Mouse (Mus musculus) hindbrain, postnatal 0 days (tissue): ENCODE measurements around the gene Ccdc42. TPM values are rescaled to one million over a fixed set of nuclear protein-coding genes. Genes with fewer than 3 reads are reported as not detected.

ENCODE experiments used
- ATAC-seq: fragments of 200-750 bp; cut with Nextera tagmentation; 2 replicates; pipeline ENCODE4 v1.8.0; 2017; ENCODE audit warnings: mild to moderate bottlenecking, moderate TSS enrichment, moderate library complexity
- DNase-seq: peaks from one replicate; pipeline ENCODE4 v3.0.0-alpha.2; 2015; ENCODE audit warnings: low spot score
- H3K27ac ChIP-seq: fragments of 300-500 bp; sonication (generic); 2 replicates; pipeline ENCODE4 v1.5.1; 2014; ENCODE audit warnings: mild to moderate bottlenecking
- H3K27me3 ChIP-seq: fragments of 300-500 bp; sonication (generic); 2 replicates; pipeline ENCODE4 v1.6.1; 2014; ENCODE audit warnings: low read length, mixed read lengths; ENCODE audit not compliant: insufficient read depth
- H3K36me3 ChIP-seq: fragments of 300-500 bp; sonication (generic); 2 replicates; pipeline ENCODE4 v1.6.1; 2014; ENCODE audit warnings: low read length, mixed read lengths; ENCODE audit not compliant: insufficient read depth
- H3K4me1 ChIP-seq: fragments of 300-500 bp; sonication (generic); 2 replicates; pipeline ENCODE4 v1.6.1; 2014; ENCODE audit warnings: antibody characterized with exemption, low read length, mixed read lengths; ENCODE audit not compliant: insufficient read depth
- H3K4me2 ChIP-seq: fragments of 300-500 bp; sonication (generic); 2 replicates; pipeline ENCODE4 v1.6.1; 2014; ENCODE audit warnings: low read depth, mild to moderate bottlenecking, low read length, moderate library complexity, mixed read lengths
- H3K4me3 ChIP-seq: fragments of 300-500 bp; sonication (generic); 2 replicates; pipeline ENCODE4 v1.5.1; 2014; ENCODE audit warnings: low read length
- H3K9ac ChIP-seq: fragments of 300-500 bp; sonication (generic); replicated peaks from 2 replicates; pipeline ENCODE4 v1.6.1; 2014; ENCODE audit warnings: mild to moderate bottlenecking, low read length, moderate library complexity, mixed read lengths
- H3K9me3 ChIP-seq: fragments of 300-500 bp; sonication (generic); 2 replicates; pipeline ENCODE4 v1.6.1; 2016; ENCODE audit warnings: low read length, mixed read lengths
- CTCF ChIP-seq: IDR thresholded peaks from 2 replicates; pipeline ENCODE4 v1.5.1; 2016; ENCODE audit warnings: antibody characterized with exemption, control low read depth, low read depth
- WGBS: fragments of 180-500 bp; shearing (Covaris S2); extraction: QIAGEN DNeasy Blood & Tissue Kit; methylation state at CpG from one replicate; pipeline ENCODE4 v1.1.7; 2014; 5-methylcytosine and 5-hydroxymethylcytosine counted together
- polyA plus RNA-seq: library from polyadenylated mRNA; unstranded; fragments of >200 nt; fragmentation: Nextera tagmentation; extraction: Ambion mirVana; gene quantifications from 2 replicates; pipeline ENCODE4 v1.2.1, GENCODE M21; 2015
- total RNA-seq: library from RNA; depleted of rRNA; stranded (reverse); fragments of >200 nt; gene quantifications from 2 replicates; pipeline ENCODE4 v1.2.3, GENCODE M21; 2014

Ccdc42 gene
- total and polyA plus RNA-seq, 2 experiments from 2014 or later, result 0.44 TPM; not detected in 1

- WGBS, result 62% methylated on average over 4 of the region's 4 CpGs
- Histone ChIP-seq H3K9me3 (no peaks in the 10 kb centered on the region), H3K27ac (no peak overlapping the region), H3K4me3 (no peak overlapping the region), H3K27me3 (no peaks in the 10 kb centered on the region), H3K4me1 (no peaks in the 10 kb centered on the region), H3K4me2 (no peak overlapping the region), H3K9ac (no peak overlapping the region), H3K36me3 (no peaks in the 10 kb centered on the region)
- no peak for TF ChIP-seq CTCF
- DNase-seq (no peak), ATAC-seq (no peak)
Measured at GRCm38 (mm10) chr11:68550358-68550757, 36.5 kb upstream of the Ccdc42 start.

GRCm38 (mm10) chr11:68553981-68554471 lies 32.8 kb upstream of the Ccdc42 start:
- 40% methylated on average over 8 of the region's 8 CpGs for WGBS
- DNase-seq (peak; percentile 24), ATAC-seq (no peak)
- no peak overlapping the region for H3K4me3 ChIP-seq
- TF ChIP-seq CTCF, result peak; percentile 52
- H3K4me1 ChIP-seq, result peaks cover 6% of the 10 kb centered on the region; the same call in 1 of the 2 replicates
- no peak overlapping the region for H3K4me2 ChIP-seq
- H3K27me3 ChIP-seq, result no peaks in the 10 kb centered on the region
- H3K36me3 ChIP-seq, result no peaks in the 10 kb centered on the region
- no peaks in the 10 kb centered on the region for H3K9me3 ChIP-seq
- no peak overlapping the region for H3K9ac ChIP-seq
- no peak overlapping the region for H3K27ac ChIP-seq

GRCm38 (mm10) chr11:68555918-68556584 lies 30.8 kb upstream of the Ccdc42 start, which contains the start of gene Mfsd6l:
Gene Mfsd6l (plus strand): TSS chr11:68556186.
- Histone ChIP-seq H3K4me1 (peaks cover 6% of the 10 kb centered on the region; the same call in 1 of the 2 replicates), H3K4me3 (peak within 1 kb of the TSS; percentile 23), H3K36me3 (no peaks in the 10 kb centered on the region), H3K27me3 (no peaks in the 10 kb centered on the region), H3K4me2 (peak within 1 kb of the TSS; percentile 50), H3K9ac (0 out of 2 replicates have a peak within 1 kb of the TSS, but pooled peaks have one; percentile 5), H3K9me3 (no peaks in the 10 kb centered on the region), H3K27ac (no peak within 1 kb of the TSS)
- peak; percentile 61 for TF ChIP-seq CTCF
- ATAC-seq, result no peak
- 10% methylated on average over 36 of the region's 37 CpGs for WGBS
- DNase-seq, result peak; percentile 32

GRCm38 (mm10) chr11:68559546-68559945 lies 27.3 kb upstream of the Ccdc42 start:
- Histone ChIP-seq H3K36me3 (no peaks in the 10 kb centered on the region), H3K4me3 (no peak overlapping the region), H3K27ac (no peak overlapping the region), H3K9ac (no peak overlapping the region), H3K9me3 (no peaks in the 10 kb centered on the region), H3K4me1 (peaks cover 6% of the 10 kb centered on the region; the same call in 1 of the 2 replicates), H3K27me3 (no peaks in the 10 kb centered on the region), H3K4me2 (no peak overlapping the region)
- DNase-seq (no peak), ATAC-seq (no peak)
- TF ChIP-seq CTCF, result peak; percentile 53
- 50% methylated on average over 1 of the region's 1 CpGs for WGBS

- H3K4me1 ChIP-seq, result no peaks in the 10 kb centered on the region
- no peak for TF ChIP-seq CTCF
- ATAC-seq, result no peak
- no peaks in the 10 kb centered on the region for H3K9me3 ChIP-seq
- H3K27ac ChIP-seq, result peak overlapping the region; percentile 45; the same call in 1 of the 2 replicates
- H3K36me3 ChIP-seq, result no peaks in the 10 kb centered on the region
- DNase-seq, result no peak
- H3K4me3 ChIP-seq, result no peak overlapping the region
- no peak overlapping the region for H3K9ac ChIP-seq
- WGBS, result 76% methylated on average over 11 of the region's 11 CpGs
- H3K4me2 ChIP-seq, result no peak overlapping the region
- no peaks in the 10 kb centered on the region for H3K27me3 ChIP-seq
Measured at GRCm38 (mm10) chr11:68561957-68562950, 24.6 kb upstream of the Ccdc42 start.

- 79% methylated on average over 13 of the region's 13 CpGs for WGBS
Measured at GRCm38 (mm10) chr11:68564356-68565031, 22.3 kb upstream of the Ccdc42 start.

More at GRCm38 (mm10) chr11:68564356-68565031, 22.3 kb upstream of the Ccdc42 start:
- H3K9me3 ChIP-seq, result no peaks in the 10 kb centered on the region
- no peaks in the 10 kb centered on the region for H3K36me3 ChIP-seq
- no peak overlapping the region for H3K9ac ChIP-seq
- no peak overlapping the region for H3K4me2 ChIP-seq
- DNase-seq (no peak), ATAC-seq (no peak)
- H3K4me3 ChIP-seq, result no peak overlapping the region
- H3K4me1 ChIP-seq, result no peaks in the 10 kb centered on the region
- no peak overlapping the region for H3K27ac ChIP-seq
- no peak for TF ChIP-seq CTCF
- no peaks in the 10 kb centered on the region for H3K27me3 ChIP-seq
